In genomic region chr2:93774946-93775345, GRCm38 (mm10) we compare ENCODE assay signal across 24 mouse cellular contexts. TPM values are rescaled to one million over a fixed set of nuclear protein-coding genes. Genes with fewer than 3 reads are reported as not detected.
A peak's percentile ranks its signal among the peaks of the same experiment; 100 is the strongest.
DNase-seq lines count a peak whose midpoint lies in the region; ATAC-seq and TF ChIP-seq lines count a peak whose summit lies in the region.
"Had no signal": no experiment of that assay in that cellular context is flagged by ENCODE, and none has a peak within 500 bp of the region (broad histone marks: within the 10 kb centered on the region; RNA-seq: fewer than 3 reads in every experiment).

No protein-coding gene starts in this region.

- DNase-seq in gastrocnemius, adult 2 months: no peak
- no peak for DNase-seq in gastrocnemius, postnatal 36 days
- peak; percentile 95 for DNase-seq in 3T3-L1 (ENCODE audit: low read depth, low spot score)
- peak; percentile 66 for DNase-seq in Patski (ENCODE audit: low read depth, low spot score)
- DNase-seq in yolk sac, embryonic 10.5 days (ENCODE audit: low spot score): no peak
- no peak for DNase-seq in kidney, postnatal 36 days
- DNase-seq: cerebellum, adult 11 months; cerebellum, postnatal 10 days; gastrocnemius, postnatal 14 days; heart, postnatal 10 days; kidney, adult 2 months; kidney, postnatal 14 days; left cerebral cortex, postnatal 4 days; right cerebral cortex, postnatal 14 days; thymus, adult 2 months had no signal

- H3K4me2 ChIP-seq in embryonic facial prominence, embryonic 15.5 days (replicated peaks): no peak overlapping the region
- H3K4me2 ChIP-seq: forebrain, embryonic 12.5 days; hindbrain, embryonic 12.5 days; liver, embryonic 11.5 days; lung, embryonic 15.5 days; midbrain, embryonic 11.5 days; neural tube, embryonic 12.5 days; stomach, embryonic 15.5 days had no signal

- WGBS in embryonic facial prominence, embryonic 15.5 days: 30% methylated on average over 5 of the region's 5 CpGs

- ATAC-seq in Patski: peak; percentile 23
- no peak for ATAC-seq in embryonic facial prominence, embryonic 15.5 days (ENCODE audit: insufficient number of reproducible peaks, low FRiP score, low TSS enrichment, low read depth)

- POLR2A ChIA-PET in Patski (lab: Charles Lee): no interaction called here

- in situ Hi-C loops in Patski (cut with MboI; ENCODE audit: low pct_unique_long_range_greater_than_20kb): no loop called here

- intact Hi-C loops in gastrocnemius, adult 2 months (cut with DNase I): no loop called here
- intact Hi-C loops in gastrocnemius, postnatal 36 days (cut with DNase I): no loop called here

- H3K36me3 ChIP-seq in embryonic facial prominence, embryonic 15.5 days: no peaks in the 10 kb centered on the region
- H3K36me3 ChIP-seq: forebrain, embryonic 12.5 days; hindbrain, embryonic 12.5 days; lung, embryonic 15.5 days; neural tube, embryonic 12.5 days; stomach, embryonic 15.5 days had no signal

- no peak overlapping the region for H3K4me3 ChIP-seq in gastrocnemius, adult 2 months
- H3K4me3 ChIP-seq in embryonic facial prominence, embryonic 15.5 days (replicated peaks): no peak overlapping the region
- H3K4me3 ChIP-seq: forebrain, embryonic 12.5 days; hindbrain, embryonic 12.5 days; lung, embryonic 15.5 days; neural tube, embryonic 12.5 days; stomach, embryonic 15.5 days had no signal

- TF ChIP-seq CTCF in gastrocnemius, adult 2 months (IDR thresholded peaks at IDR 0.05): no peak
- no peak for TF ChIP-seq CTCF in Patski (IDR thresholded peaks at IDR 0.05)

- H3K4me1 ChIP-seq in embryonic facial prominence, embryonic 15.5 days: peaks cover 72% of the 10 kb centered on the region

- no peaks in the 10 kb centered on the region for H3K27me3 ChIP-seq in Patski
- no peaks in the 10 kb centered on the region for H3K27me3 ChIP-seq in embryonic facial prominence, embryonic 15.5 days
- H3K27me3 ChIP-seq: forebrain, embryonic 12.5 days; hindbrain, embryonic 12.5 days; lung, embryonic 15.5 days; neural tube, embryonic 12.5 days; stomach, embryonic 15.5 days had no signal

- CTCF ChIA-PET in Patski (lab: Charles Lee): interaction anchor here (1.0 to 4.1 kb wide), 4 partner anchors 10 to 34 kb away, joined by 3 to 22 read pairs (median 10); no protein-coding TSS in a partner anchor

- H3K27ac ChIP-seq in gastrocnemius, adult 2 months: peak overlapping the region; percentile 89
- peak overlapping the region; percentile 29; the same call in 1 of the 2 replicates for H3K27ac ChIP-seq in embryonic facial prominence, embryonic 15.5 days (replicated peaks)
- H3K27ac ChIP-seq: forebrain, embryonic 12.5 days; hindbrain, embryonic 12.5 days; lung, embryonic 15.5 days; macrophage; neural tube, embryonic 12.5 days; stomach, embryonic 15.5 days had no signal

- no peaks in the 10 kb centered on the region for H3K9me3 ChIP-seq in embryonic facial prominence, embryonic 15.5 days (replicated peaks)
- H3K9me3 ChIP-seq: forebrain, embryonic 12.5 days; hindbrain, embryonic 12.5 days; lung, embryonic 15.5 days; neural tube, embryonic 12.5 days; stomach, embryonic 15.5 days had no signal

- no peak overlapping the region for H3K9ac ChIP-seq in embryonic facial prominence, embryonic 15.5 days
- H3K9ac ChIP-seq: forebrain, embryonic 12.5 days; hindbrain, embryonic 12.5 days; lung, embryonic 15.5 days; neural tube, embryonic 12.5 days; stomach, embryonic 15.5 days had no signal

RNA-seq across cellular contexts. Expression of gene Ext2, which starts 47.4 kb away (rescaled TPM):
- 10 to 100 TPM; 39.6 to 41.5 TPM for total RNA-seq in gastrocnemius, adult 2 months (2021)
- 10 to 100 TPM; 32.8 to 35.2 TPM for total RNA-seq in gastrocnemius, postnatal 36 days (2021)
- polyA plus RNA-seq in Patski (2021): 196 TPM
- polyA plus RNA-seq in embryonic facial prominence, embryonic 15.5 days (2015; fragmentation: Nextera tagmentation; extraction: Ambion mirVana): 126 and 132 TPM in 2 replicates

Comparison
In these comparisons a context has a peak if more than half of its experiments do, and no peak if none do; other contexts are left out.
1. DNase-seq: peak in 3T3-L1 (single experiment) and Patski (single experiment); none in gastrocnemius, adult 2 months (single experiment), gastrocnemius, postnatal 36 days (0 of 2), yolk sac, embryonic 10.5 days (single experiment) and kidney, postnatal 36 days (0 of 2).